Mouse (Mus musculus): ENCODE measurements around the gene Cacna1c. TPM values are rescaled to one million over a fixed set of nuclear protein-coding genes. Genes with fewer than 3 reads are reported as not detected.

The Cacna1c gene
- total and polyA plus RNA-seq, 2 experiments from 2014 or later: 5.1 to 39.4 TPM

GRCm38 (mm10) chr6:118906878-118907277 lies 289.3 kb downstream of the Cacna1c start:
- Histone ChIP-seq H3K4me2 (ENCODE audit: low read depth, low read length) (no peak overlapping the region), H3K4me3 (ENCODE audit: low read length) (no peak overlapping the region), H3K36me3 (ENCODE audit: insufficient read depth, low read length) (no peaks in the 10 kb centered on the region), H3K27ac (no peak overlapping the region), H3K27me3 (ENCODE audit: insufficient read depth, low read length) (no peaks in the 10 kb centered on the region), H3K9ac (replicated peaks; ENCODE audit: low read length) (no peak overlapping the region), H3K4me1 (ENCODE audit: insufficient read depth, low read length) (no peaks in the 10 kb centered on the region), H3K9me3 (ENCODE audit: low read length) (no peaks in the 10 kb centered on the region)
- DNase-seq (ENCODE audit: low spot score) (no peak), ATAC-seq (no peak)
- TF ChIP-seq CTCF (IDR thresholded peaks at IDR 0.05; ENCODE audit: low read depth): no peak
- 93% methylated on average over 5 of the region's 5 CpGs for WGBS

- peaks cover 4% of the 10 kb centered on the region; the same call in 1 of the 2 replicates for H3K4me1 ChIP-seq (ENCODE audit: insufficient read depth, low read length)
- no peak for TF ChIP-seq CTCF (IDR thresholded peaks at IDR 0.05; ENCODE audit: low read depth)
- H3K27me3 ChIP-seq (ENCODE audit: insufficient read depth, low read length): no peaks in the 10 kb centered on the region
- no peak overlapping the region for H3K4me3 ChIP-seq (ENCODE audit: low read length)
- H3K9ac ChIP-seq (replicated peaks; ENCODE audit: low read length): no peak overlapping the region
- no peak overlapping the region for H3K4me2 ChIP-seq (ENCODE audit: low read depth, low read length)
- 76% methylated on average over 8 of the region's 8 CpGs for WGBS
- ATAC-seq: no peak
- H3K27ac ChIP-seq: no peak overlapping the region
- H3K36me3 ChIP-seq (ENCODE audit: insufficient read depth, low read length): no peaks in the 10 kb centered on the region
- no peaks in the 10 kb centered on the region for H3K9me3 ChIP-seq (ENCODE audit: low read length)
- DNase-seq (ENCODE audit: low spot score): no peak
These were observed 296.5 kb downstream of the Cacna1c start for GRCm38 (mm10) chr6:118899688-118900087.

GRCm38 (mm10) chr6:118897101-118897500 lies 299.1 kb downstream of the Cacna1c start:
- TF ChIP-seq CTCF (IDR thresholded peaks at IDR 0.05; ENCODE audit: low read depth): no peak
- ATAC-seq: no peak

GRCm38 (mm10) chr6:118894043-118894442 lies 302.2 kb downstream of the Cacna1c start:
- no peak for ATAC-seq
- H3K4me1 ChIP-seq (ENCODE audit: insufficient read depth, low read length): peaks cover 4% of the 10 kb centered on the region; the same call in 1 of the 2 replicates
- H3K9me3 ChIP-seq (ENCODE audit: low read length): no peaks in the 10 kb centered on the region
- no peaks in the 10 kb centered on the region for H3K27me3 ChIP-seq (ENCODE audit: insufficient read depth, low read length)
- no peaks in the 10 kb centered on the region for H3K36me3 ChIP-seq (ENCODE audit: insufficient read depth, low read length)
- H3K9ac ChIP-seq (replicated peaks; ENCODE audit: low read length): no peak overlapping the region
- WGBS: 92% methylated on average over 6 of the region's 6 CpGs
- DNase-seq (ENCODE audit: low spot score): no peak
- H3K27ac ChIP-seq: no peak overlapping the region
- no peak overlapping the region for H3K4me2 ChIP-seq (ENCODE audit: low read depth, low read length)
- no peak overlapping the region for H3K4me3 ChIP-seq (ENCODE audit: low read length)
- no peak for TF ChIP-seq CTCF (IDR thresholded peaks at IDR 0.05; ENCODE audit: low read depth)

More at GRCm38 (mm10) chr6:118897101-118897500, 299.1 kb downstream of the Cacna1c start:
- Histone ChIP-seq H3K9ac (replicated peaks; ENCODE audit: low read length) (no peak overlapping the region), H3K4me2 (ENCODE audit: low read depth, low read length) (no peak overlapping the region), H3K4me1 (ENCODE audit: insufficient read depth, low read length) (peaks cover 4% of the 10 kb centered on the region; the same call in 1 of the 2 replicates), H3K36me3 (ENCODE audit: insufficient read depth, low read length) (no peaks in the 10 kb centered on the region), H3K9me3 (ENCODE audit: low read length) (no peaks in the 10 kb centered on the region), H3K27me3 (ENCODE audit: insufficient read depth, low read length) (no peaks in the 10 kb centered on the region), H3K4me3 (ENCODE audit: low read length) (no peak overlapping the region), H3K27ac (no peak overlapping the region)
- 47% methylated on average over 5 of the region's 5 CpGs for WGBS
- no peak for DNase-seq (ENCODE audit: low spot score)

GRCm38 (mm10) chr6:118889441-118889840 lies 306.8 kb downstream of the Cacna1c start:
- WGBS: 86% methylated on average over 4 of the region's 4 CpGs
- Histone ChIP-seq H3K9ac (replicated peaks; ENCODE audit: low read length) (no peak overlapping the region), H3K27ac (no peak overlapping the region), H3K4me1 (ENCODE audit: insufficient read depth, low read length) (no peaks in the 10 kb centered on the region), H3K36me3 (ENCODE audit: insufficient read depth, low read length) (no peaks in the 10 kb centered on the region), H3K4me2 (ENCODE audit: low read depth, low read length) (no peak overlapping the region), H3K9me3 (ENCODE audit: low read length) (no peaks in the 10 kb centered on the region), H3K27me3 (ENCODE audit: insufficient read depth, low read length) (no peaks in the 10 kb centered on the region), H3K4me3 (ENCODE audit: low read length) (no peak overlapping the region)
- no peak for TF ChIP-seq CTCF (IDR thresholded peaks at IDR 0.05; ENCODE audit: low read depth)
- ATAC-seq (no peak), DNase-seq (ENCODE audit: low spot score) (no peak)

- H3K9me3 ChIP-seq (ENCODE audit: low read length): no peaks in the 10 kb centered on the region
- H3K9ac ChIP-seq (replicated peaks; ENCODE audit: low read length): no peak overlapping the region
- ATAC-seq (no peak), DNase-seq (ENCODE audit: low spot score) (no peak)
- TF ChIP-seq CTCF (IDR thresholded peaks at IDR 0.05; ENCODE audit: low read depth): no peak
- H3K27ac ChIP-seq: no peak overlapping the region
- H3K27me3 ChIP-seq (ENCODE audit: insufficient read depth, low read length): no peaks in the 10 kb centered on the region
- 90% methylated on average over 8 of the region's 8 CpGs for WGBS
- H3K36me3 ChIP-seq (ENCODE audit: insufficient read depth, low read length): no peaks in the 10 kb centered on the region
- H3K4me1 ChIP-seq (ENCODE audit: insufficient read depth, low read length): no peaks in the 10 kb centered on the region
- no peak overlapping the region for H3K4me3 ChIP-seq (ENCODE audit: low read length)
- H3K4me2 ChIP-seq (ENCODE audit: low read depth, low read length): no peak overlapping the region
These were observed 309.2 kb downstream of the Cacna1c start for GRCm38 (mm10) chr6:118887032-118887431.

GRCm38 (mm10) chr6:118884961-118885360 lies 311.3 kb downstream of the Cacna1c start:
- no peak for DNase-seq (ENCODE audit: low spot score)
- H3K36me3 ChIP-seq (ENCODE audit: insufficient read depth, low read length): no peaks in the 10 kb centered on the region
- no peak overlapping the region for H3K27ac ChIP-seq
- no peak for ATAC-seq
- no peak for TF ChIP-seq CTCF (IDR thresholded peaks at IDR 0.05; ENCODE audit: low read depth)
- no peak overlapping the region for H3K4me2 ChIP-seq (ENCODE audit: low read depth, low read length)
- no peak overlapping the region for H3K9ac ChIP-seq (replicated peaks; ENCODE audit: low read length)
- H3K4me3 ChIP-seq (ENCODE audit: low read length): no peak overlapping the region
- 56% methylated on average over 1 of the region's 1 CpGs for WGBS
- H3K27me3 ChIP-seq (ENCODE audit: insufficient read depth, low read length): no peaks in the 10 kb centered on the region
- no peaks in the 10 kb centered on the region for H3K9me3 ChIP-seq (ENCODE audit: low read length)
- no peaks in the 10 kb centered on the region for H3K4me1 ChIP-seq (ENCODE audit: insufficient read depth, low read length)

Data from hindbrain, postnatal 0 days (tissue).